Mouse (Mus musculus) G1E-ER4 (cell line): Measurements from ENCODE around the gene Nav3. TPM values are rescaled to one million over a fixed set of nuclear protein-coding genes. Genes with fewer than 3 reads are reported as not detected.

Experiments used
- GATA1 ChIP-seq: IDR thresholded peaks from one replicate; pipeline ENCODE4 v1.8.0; 2012; ENCODE audit warnings: low read length, inconsistent platforms
- polyA plus RNA-seq: library from polyadenylated mRNA; stranded (reverse); fragments of >175 nt; gene quantifications from 2 replicates; pipeline ENCODE4 v1.2.3, GENCODE M21; 2012

The Nav3 gene
- polyA plus RNA-seq, 1 experiment, result not detected

DNA sequence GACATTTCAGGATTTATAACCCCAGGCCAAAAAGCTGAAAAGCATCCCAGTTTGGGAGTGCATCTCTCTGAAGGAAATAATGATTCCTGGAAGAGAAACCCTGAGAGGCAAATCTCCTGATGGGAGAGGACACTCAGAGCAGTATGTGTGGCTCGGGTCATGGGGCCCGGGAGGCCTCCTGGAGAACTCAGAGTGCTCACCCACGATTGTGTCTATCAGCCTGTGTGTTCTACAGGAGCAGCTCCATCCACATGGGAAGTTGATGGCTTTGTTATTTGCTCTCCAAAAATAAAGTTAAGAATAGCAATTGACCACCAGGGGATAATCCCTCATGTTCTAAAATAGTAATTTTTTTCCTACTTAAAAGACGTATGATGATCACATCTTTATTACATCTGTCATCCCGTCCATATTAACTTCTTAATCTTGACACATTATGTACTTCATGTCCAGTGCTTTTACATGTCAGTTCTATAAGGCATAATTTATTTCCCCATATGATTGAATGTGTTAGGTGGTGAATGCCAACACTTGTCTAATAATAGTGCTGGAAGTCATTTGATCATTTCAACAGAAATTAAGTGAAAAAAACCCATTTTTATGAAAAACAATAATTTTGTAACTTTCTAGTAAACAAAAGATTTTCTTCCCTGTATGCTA lies 581.2 kb downstream of the Nav3 start:
- TF ChIP-seq GATA1, result no peak

GRCm38 (mm10) chr10:109866063-109866462 lies 589.9 kb downstream of the Nav3 start:
- TF ChIP-seq GATA1, result no peak

DNA sequence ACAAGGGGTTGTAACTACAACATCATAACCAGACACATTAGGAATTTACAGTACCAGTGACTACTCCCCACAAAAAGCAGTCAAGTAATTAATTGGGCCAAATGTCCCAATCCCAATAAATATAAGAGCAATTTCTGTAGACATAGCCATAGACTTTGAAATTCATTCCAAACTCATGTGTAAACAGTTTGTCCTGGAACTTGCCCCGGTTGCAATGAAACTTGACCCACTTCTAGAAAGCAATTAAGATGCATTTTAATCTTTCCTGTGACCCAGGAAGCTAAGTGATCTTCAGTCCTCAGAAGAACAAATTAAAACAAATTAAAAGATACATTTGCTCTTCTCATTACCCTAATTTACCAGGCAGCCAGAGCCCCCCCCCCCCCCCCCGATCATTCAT lies 590.6 kb downstream of the Nav3 start:
- TF ChIP-seq GATA1, result no peak

GRCm38 (mm10) chr10:109864708-109865107 lies 591.3 kb downstream of the Nav3 start:
- no peak for TF ChIP-seq GATA1

DNA sequence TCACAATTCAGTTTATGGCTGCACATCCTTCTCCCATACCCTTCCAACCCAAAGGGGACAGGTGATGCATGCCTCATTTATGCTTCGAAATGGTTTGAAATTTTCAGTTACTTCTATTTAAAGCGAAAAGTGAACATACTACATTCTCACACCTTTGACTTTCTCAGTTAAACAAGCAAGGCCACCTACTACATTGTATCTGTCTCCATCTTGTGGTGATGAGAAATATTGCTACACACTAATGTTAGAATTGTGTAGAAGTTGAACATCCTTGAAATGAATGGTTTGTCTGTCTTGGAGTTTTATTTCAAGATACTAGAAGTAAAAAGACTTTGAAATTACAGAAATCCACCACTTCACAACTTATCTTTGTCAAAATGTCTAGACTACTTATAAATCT lies 594.7 kb downstream of the Nav3 start:
- TF ChIP-seq GATA1, result no peak

DNA sequence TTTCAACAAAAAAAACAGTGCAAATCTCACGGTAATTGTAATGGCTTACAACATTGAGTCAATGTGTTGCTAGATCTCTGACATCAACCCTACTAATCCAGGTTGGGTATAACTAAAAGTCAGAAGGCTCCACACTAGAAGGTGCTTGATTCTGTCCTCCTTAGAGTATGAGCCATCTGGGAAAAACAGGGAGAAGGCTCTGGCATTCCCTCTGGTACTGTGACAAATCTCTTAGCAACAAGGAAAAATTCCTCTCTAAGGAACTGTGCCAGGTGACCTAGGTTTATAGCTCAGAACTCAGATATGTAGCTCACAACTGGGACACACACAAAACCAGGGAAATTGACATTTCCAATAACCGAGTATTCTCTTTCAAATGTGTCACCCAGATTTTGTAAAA lies 597.4 kb downstream of the Nav3 start:
- TF ChIP-seq GATA1, result no peak

GRCm38 (mm10) chr10:109852392-109852791 lies 603.6 kb downstream of the Nav3 start:
- no peak for TF ChIP-seq GATA1

DNA sequence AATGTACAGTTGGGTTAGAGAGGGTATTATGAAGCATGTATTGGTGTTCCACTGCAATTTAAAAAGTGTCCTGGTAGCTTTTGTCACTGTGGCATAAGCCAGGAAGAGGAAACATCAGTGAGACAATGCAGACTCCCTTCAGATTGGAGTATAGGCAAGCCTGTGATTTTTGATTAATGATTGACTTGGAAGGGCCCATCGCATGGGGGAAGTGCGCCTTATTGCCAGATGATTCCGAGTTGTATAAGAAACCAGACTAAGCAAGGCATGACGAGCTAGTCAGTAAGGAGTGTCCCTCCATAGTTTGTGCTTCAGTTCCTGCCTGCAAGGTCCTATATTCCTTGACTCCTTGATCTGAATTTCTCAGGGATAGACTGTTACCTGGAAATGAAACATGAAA lies 608.4 kb downstream of the Nav3 start:
- TF ChIP-seq GATA1, result no peak

DNA sequence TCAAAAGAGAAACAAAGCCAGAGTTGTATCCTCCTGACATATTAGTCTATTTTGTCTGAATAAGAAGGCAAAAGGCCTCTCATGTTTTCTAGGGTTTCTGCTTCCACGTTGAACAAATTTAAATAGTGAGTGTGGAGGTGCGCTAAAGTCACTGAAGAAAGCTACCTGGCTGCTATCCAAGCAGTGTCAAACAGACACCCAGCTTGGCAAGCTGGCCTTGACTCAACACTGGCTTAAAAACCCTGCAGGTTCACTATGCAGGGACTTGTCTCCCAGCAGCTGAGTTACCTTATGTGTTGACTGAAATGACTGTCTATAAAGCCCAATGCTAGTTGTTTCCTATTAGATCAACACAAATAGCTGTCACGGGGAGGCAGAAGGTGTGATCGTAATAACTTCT lies 612.3 kb downstream of the Nav3 start:
- TF ChIP-seq GATA1, result no peak

DNA sequence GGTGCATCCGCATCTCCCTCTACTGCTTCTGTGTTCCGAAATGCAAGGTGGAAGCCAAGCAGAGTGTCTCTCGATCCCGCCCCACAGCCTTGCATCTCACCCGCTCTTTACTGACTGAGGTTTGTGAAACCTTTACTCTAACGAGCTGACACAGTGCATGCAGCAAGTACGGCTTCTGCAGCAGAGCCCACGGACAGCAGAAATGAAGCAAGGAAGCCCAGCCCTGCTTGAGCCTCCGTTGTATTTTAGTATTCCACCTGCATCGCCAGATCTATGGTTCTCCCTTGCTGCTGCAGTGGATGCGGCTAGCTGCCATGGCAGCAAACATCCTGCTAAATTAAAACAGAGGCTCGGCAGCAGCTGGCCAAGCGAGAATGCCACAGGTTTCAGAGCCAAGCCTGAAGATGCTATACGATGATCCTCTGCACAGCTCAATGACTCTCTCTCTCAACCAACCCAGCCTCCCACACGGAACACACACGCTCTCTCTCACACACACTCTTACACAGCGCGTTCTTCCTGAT lies 623.2 kb downstream of the Nav3 start:
- TF ChIP-seq GATA1, result no peak

- no peak for TF ChIP-seq GATA1
Measured at GRCm38 (mm10) chr10:109806782-109807493, 649.1 kb downstream of the Nav3 start.

DNA sequence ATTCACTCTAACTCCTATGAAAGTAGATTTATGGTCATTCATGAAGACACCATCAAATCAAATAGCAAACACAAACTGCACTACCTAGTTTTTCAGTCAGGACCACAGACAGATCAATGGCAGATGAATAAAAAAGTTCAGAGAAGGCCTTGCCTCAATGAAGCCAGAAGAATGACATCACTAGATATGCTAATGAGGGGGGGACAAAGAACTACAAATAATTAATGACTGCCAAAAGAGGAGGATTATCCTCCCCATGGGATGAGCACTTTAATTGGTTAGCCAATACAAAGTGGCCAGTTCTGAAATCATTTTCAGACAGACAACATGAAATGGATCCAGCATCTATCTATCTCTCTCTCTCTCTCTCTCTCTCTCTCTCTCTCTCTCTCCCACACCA lies 652.6 kb downstream of the Nav3 start:
- no peak for TF ChIP-seq GATA1

- no peak for TF ChIP-seq GATA1
Measured at GRCm38 (mm10) chr10:109802236-109802635, 653.8 kb downstream of the Nav3 start.

DNA sequence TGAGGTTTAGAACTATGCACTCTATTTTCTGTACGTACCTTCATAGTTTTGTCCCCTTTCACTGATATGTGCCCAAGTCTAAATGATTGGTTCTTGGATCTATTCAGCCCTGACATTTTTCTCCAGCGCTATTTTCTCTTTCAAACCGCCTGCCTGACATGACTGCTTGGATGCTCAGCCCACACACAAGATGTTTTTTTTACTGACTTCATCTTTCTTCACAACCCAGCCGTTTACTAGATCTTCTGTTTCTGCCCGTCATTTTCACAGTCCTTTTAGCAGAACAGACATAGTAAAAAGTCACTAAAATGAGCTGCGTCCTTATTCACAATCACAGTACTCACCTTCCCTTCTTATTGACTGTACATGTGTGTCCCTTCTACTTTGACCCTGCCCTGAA lies 656.8 kb downstream of the Nav3 start:
- no peak for TF ChIP-seq GATA1

DNA sequence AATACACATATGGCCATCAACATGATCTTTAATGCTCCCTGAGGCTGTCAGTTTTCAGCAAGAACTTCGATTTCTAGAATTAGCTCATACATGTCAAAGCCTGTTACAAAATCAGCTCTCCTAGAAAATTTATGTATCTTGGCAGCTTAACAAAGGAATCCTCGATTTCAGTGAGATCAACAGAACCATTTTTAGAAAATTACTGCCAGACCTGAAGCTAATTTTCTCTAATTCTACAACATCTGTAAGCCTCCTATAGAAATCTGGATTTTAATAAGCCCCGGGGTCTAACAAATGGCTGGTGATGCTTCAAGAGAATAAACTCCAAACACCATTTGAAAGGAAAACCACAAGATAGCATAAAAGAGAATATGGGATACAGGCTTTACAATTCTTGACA lies 659.0 kb downstream of the Nav3 start:
- TF ChIP-seq GATA1, result no peak

- no peak for TF ChIP-seq GATA1
Measured at GRCm38 (mm10) chr10:109793491-109793890, 662.5 kb downstream of the Nav3 start.

DNA sequence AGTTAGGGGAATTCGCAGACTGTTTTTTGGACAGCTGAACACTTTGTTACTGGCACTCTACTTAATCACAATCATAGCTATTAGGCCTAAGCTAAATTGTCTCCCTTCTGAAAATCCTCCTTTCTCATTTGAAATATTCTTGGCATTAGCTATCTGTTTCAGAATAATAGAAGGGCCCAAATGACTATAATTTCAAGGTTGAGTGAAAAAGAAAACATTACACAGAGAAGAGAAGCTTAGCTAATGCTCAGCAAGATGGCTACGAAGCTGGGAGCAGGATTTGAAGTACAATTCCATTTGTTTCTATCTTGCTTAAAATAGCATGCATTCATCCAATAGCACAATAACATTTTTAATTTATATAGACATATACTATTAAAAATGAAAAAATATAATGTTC lies 667.3 kb downstream of the Nav3 start:
- TF ChIP-seq GATA1, result no peak
